Mouse (Mus musculus) CH12.LX (cell line): ENCODE results near the gene Pdzrn4. TPM values are rescaled to one million over a fixed set of nuclear protein-coding genes. Genes with fewer than 3 reads are reported as not detected.

Experiments used
- DNase-seq: peaks from one replicate; pipeline ENCODE4 v3.0.0-alpha.2; 2013; ENCODE audit errors: extremely low read depth
- H3K27ac ChIP-seq: 2 replicates; pipeline ENCODE4 v1.5.1; 2012; ENCODE audit warnings: low read depth, mild to moderate bottlenecking, control low read depth, moderate library complexity; ENCODE audit not compliant: insufficient read depth
- H3K27me3 ChIP-seq: replicated peaks from 2 replicates; pipeline ENCODE3; 2012; ENCODE audit warnings: inconsistent platforms
- H3K36me3 ChIP-seq, 2 experiments: replicated peaks in 1 of 2; 2 replicates each; pipeline versions ENCODE3 to v1.6.1; 2012; ENCODE audit warnings: inconsistent platforms in 1 of 2, low read length in 1 of 2, mild to moderate bottlenecking in 1 of 2, mixed read lengths in 1 of 2, moderate library complexity in 1 of 2; ENCODE audit not compliant: control insufficient read depth in 1 of 2, insufficient read depth in 1 of 2
- H3K4me1 ChIP-seq, 2 experiments: 2 replicates each; pipeline ENCODE4 v1.6.1; 2012; ENCODE audit warnings: inconsistent platforms in 1 of 2, moderate library complexity in 1 of 2; ENCODE audit not compliant: insufficient read depth in 2 of 2, control insufficient read depth in 1 of 2
- H3K4me2 ChIP-seq: 2 replicates; pipeline ENCODE4 v1.6.1; 2012; ENCODE audit warnings: low read depth, mild to moderate bottlenecking, control low read depth; ENCODE audit not compliant: poor library complexity, insufficient read depth, severe bottlenecking
- H3K4me3 ChIP-seq, 3 experiments: fragments of 150-350 bp in 1 of 3; sonication (generic) in 1 of 3; replicated peaks in 1 of 3; 2 replicates each; pipeline versions ENCODE3 to v1.5.1; 2011 to 2012; ENCODE audit warnings: low read depth in 2 of 3, low read length in 2 of 3, mild to moderate bottlenecking in 2 of 3, moderate library complexity in 2 of 3, control low read depth in 1 of 3, improper control_type of control experiment in 1 of 3, inconsistent platforms in 1 of 3, mixed read lengths in 1 of 3; ENCODE audit not compliant: poor library complexity in 1 of 3
- H3K79me2 ChIP-seq: replicated peaks from 2 replicates; pipeline ENCODE4 v1.6.1; 2012; ENCODE audit warnings: mild to moderate bottlenecking, moderate library complexity; ENCODE audit not compliant: control insufficient read depth, poor library complexity, insufficient read depth, severe bottlenecking; ENCODE audit errors: extremely low read depth
- H3K9ac ChIP-seq: 2 replicates; pipeline ENCODE4 v1.6.1; 2012; ENCODE audit warnings: low read depth, mild to moderate bottlenecking, control low read depth, moderate library complexity; ENCODE audit not compliant: insufficient read depth
- H3K9me3 ChIP-seq: replicated peaks from 2 replicates; pipeline ENCODE3; 2012; ENCODE audit warnings: low read length, inconsistent platforms, mixed read lengths
- CTCF ChIP-seq, 2 experiments: IDR thresholded peaks in 1 of 2; conservative IDR thresholded peaks in 1 of 2; 2 replicates each; pipeline ENCODE4 v1.5.1; 2011 to 2012; ENCODE audit warnings: low read depth in 2 of 2, low read length in 2 of 2, improper control_type of control experiment in 1 of 2, inconsistent platforms in 1 of 2, mild to moderate bottlenecking in 1 of 2, moderate library complexity in 1 of 2
- HCFC1 ChIP-seq: IDR thresholded peaks from 2 replicates; pipeline ENCODE4 v1.6.1; 2012; ENCODE audit warnings: low read depth, mild to moderate bottlenecking, inconsistent platforms, low read length, improper control_type of control experiment
- NRF1 ChIP-seq: IDR thresholded peaks from 2 replicates; pipeline ENCODE4 v1.6.1; 2014; ENCODE audit warnings: low read depth, mild to moderate bottlenecking, inconsistent platforms, low read length, improper control_type of control experiment, moderate library complexity
- PAX5 ChIP-seq: IDR thresholded peaks from 2 replicates; pipeline ENCODE4 v1.6.1; 2012; ENCODE audit warnings: low read length, inconsistent platforms, mixed read lengths
- POLR2AphosphoS2 ChIP-seq: IDR thresholded peaks from 2 replicates; pipeline ENCODE4 v1.6.1; 2011; ENCODE audit warnings: low read depth, low read length, improper control_type of control experiment
- RAD21 ChIP-seq: IDR thresholded peaks from 2 replicates; pipeline ENCODE4 v1.6.1; 2011; ENCODE audit warnings: low read depth, mild to moderate bottlenecking, low read length, improper control_type of control experiment, moderate library complexity
- RCOR1 ChIP-seq: conservative IDR thresholded peaks from 2 replicates; pipeline ENCODE4 v1.6.1; 2012; ENCODE audit warnings: low read depth, mild to moderate bottlenecking, inconsistent platforms, low read length, improper control_type of control experiment
- SMC3 ChIP-seq: IDR thresholded peaks from 2 replicates; pipeline ENCODE4 v1.6.1; 2011; ENCODE audit warnings: low read depth, low read length, improper control_type of control experiment
- UBTF ChIP-seq: IDR thresholded peaks from 2 replicates; pipeline ENCODE4 v1.6.1; 2012; ENCODE audit warnings: low read depth, mild to moderate bottlenecking, inconsistent platforms, low read length, improper control_type of control experiment, moderate library complexity
- dilution Hi-C: fragments of 300-500 bp; cut with MboI; formaldehyde crosslinking; loops from 2 replicates; pipeline ENCODE4 v1.14.3; 2020; ENCODE audit warnings: low sequenced_read_pairs; ENCODE audit not compliant: extremely low pct_unique_long_range_greater_than_20kb, extremely low pct_ligation_motif_present
- in situ Hi-C: fragments of 300-500 bp; cut with MboI; formaldehyde crosslinking; loops from 3 replicates; pipeline ENCODE4 v1.14.3; 2019; ENCODE audit warnings: low sequenced_read_pairs, low pct_ligation_motif_present, low pct_unique_long_range_greater_than_20kb, mixed read lengths
- polyA plus RNA-seq: library from polyadenylated mRNA; unstranded; fragments of >175 nt; gene quantifications from 2 replicates; pipeline ENCODE4 v1.2.1, GENCODE M21; 2012; ENCODE audit warnings: low read depth; ENCODE audit not compliant: insufficient read length
- total RNA-seq, 2 experiments: library from RNA; depleted of rRNA; stranded (reverse); fragments of 300-350 nt in 1 of 2; fragments of >200 nt in 1 of 2; gene quantifications; 2 replicates each; pipeline ENCODE4 v1.2.3; 2012 to 2014

Pdzrn4 gene
- total and polyA plus RNA-seq, 3 experiments, result not detected

DNA sequence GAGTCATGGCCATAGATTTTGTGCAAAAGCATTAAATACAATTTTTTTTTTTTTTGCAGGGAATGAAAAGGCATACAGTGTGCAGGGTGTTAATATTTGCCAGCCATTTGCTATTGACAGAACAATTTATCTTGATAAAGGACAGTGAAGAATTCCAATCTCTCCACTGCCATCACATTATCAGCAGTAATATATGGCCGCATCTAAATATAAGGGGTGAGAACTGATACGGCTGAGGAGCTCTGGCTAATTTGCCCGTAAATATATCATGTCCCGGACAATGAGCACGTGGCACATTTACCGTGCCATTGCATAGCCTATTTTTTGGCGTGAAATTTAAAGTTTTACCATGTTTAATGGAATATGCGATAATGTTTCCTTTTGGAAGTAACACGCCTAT is 128.7 kb downstream of the Pdzrn4 start:
- Histone ChIP-seq H3K36me3 (no peaks in the 10 kb centered on the region), H3K9ac (no peak overlapping the region), H3K9me3 (peaks cover 48% of the 10 kb centered on the region), H3K4me2 (no peak overlapping the region), H3K79me2 (no peaks in the 10 kb centered on the region), H3K4me3 (no peak overlapping the region), H3K27ac (no peak overlapping the region), H3K4me1 (no peaks in the 10 kb centered on the region), H3K27me3 (no peaks in the 10 kb centered on the region)
- DNase-seq, result no peak
- TF ChIP-seq PAX5, result no peak
- no peak for TF ChIP-seq HCFC1
- no peak for TF ChIP-seq UBTF
- no peak for TF ChIP-seq POLR2AphosphoS2
- dilution Hi-C loops (no loop called here), in situ Hi-C loops (no loop called here)

DNA sequence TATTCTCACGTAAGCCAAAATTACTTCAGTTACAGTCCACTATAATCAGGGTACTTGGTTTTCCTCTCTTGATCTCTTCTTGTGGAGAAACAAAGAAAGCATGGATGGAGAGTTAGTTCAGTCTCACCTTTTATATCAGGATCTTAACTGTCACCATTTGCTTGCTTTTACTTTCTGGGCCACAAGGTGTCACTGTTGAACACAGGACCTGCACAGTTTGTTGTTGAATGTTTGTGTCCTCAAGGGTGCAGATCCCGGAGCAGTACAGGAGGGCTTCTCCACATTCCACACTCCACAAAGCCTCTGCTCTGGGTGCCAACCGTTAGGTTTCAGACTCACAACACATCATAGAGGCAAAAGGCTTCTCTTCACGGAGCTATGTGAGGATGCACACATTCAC is 130.1 kb downstream of the Pdzrn4 start:
- H3K36me3 ChIP-seq, result no peaks in the 10 kb centered on the region
- no peaks in the 10 kb centered on the region for H3K79me2 ChIP-seq
- TF ChIP-seq CTCF (conservative IDR thresholded peaks at IDR 0.05 in 1 of 2, IDR thresholded peaks at IDR 0.05 in 1 of 2; ENCODE audit: low read depth in 2 of 2, low read length in 2 of 2), result peak in 1 of 2 experiments; percentile 36; a peak in 2 of 4 replicates
- TF ChIP-seq RCOR1, result no peak
- TF ChIP-seq RAD21, result peak; percentile 5
- TF ChIP-seq POLR2AphosphoS2, result no peak
- TF ChIP-seq SMC3, result peak; percentile 5; the same call in 1 of the 2 replicates
- H3K27me3 ChIP-seq, result no peaks in the 10 kb centered on the region
- no peaks in the 10 kb centered on the region for H3K4me1 ChIP-seq
- in situ Hi-C loops, result no loop called here
- H3K9ac ChIP-seq, result no peak overlapping the region
- H3K9me3 ChIP-seq, result peaks cover 43% of the 10 kb centered on the region
- no peak overlapping the region for H3K4me3 ChIP-seq
- H3K4me2 ChIP-seq, result no peak overlapping the region
- no peak overlapping the region for H3K27ac ChIP-seq
- dilution Hi-C loops, result no loop called here
- peak; percentile 4 for DNase-seq

DNA sequence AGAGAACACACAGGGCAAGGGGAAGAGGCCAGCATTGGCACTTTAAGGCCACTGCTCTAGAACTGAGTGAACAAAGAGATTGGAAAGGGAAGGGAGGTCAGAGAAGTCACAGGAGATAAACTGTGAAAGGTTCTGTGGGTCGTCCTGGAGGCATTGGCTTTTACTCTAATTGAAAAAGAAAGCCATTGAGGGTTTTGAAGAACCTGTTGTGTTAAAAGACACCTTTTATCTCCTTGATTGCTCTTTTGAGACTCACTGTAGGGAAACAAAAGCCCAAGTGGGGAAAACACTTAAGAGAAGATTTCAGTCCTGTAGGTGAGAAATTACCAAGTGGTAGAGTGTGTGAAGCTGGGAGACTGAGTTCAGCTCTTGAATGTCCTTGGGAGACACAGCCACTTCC is 146.6 kb downstream of the Pdzrn4 start:
- H3K4me3 ChIP-seq, result no peak overlapping the region
- no peak overlapping the region for H3K9ac ChIP-seq
- peaks cover 53% of the 10 kb centered on the region for H3K9me3 ChIP-seq
- no peak for DNase-seq
- dilution Hi-C loops (no loop called here), in situ Hi-C loops (no loop called here)
- no peak overlapping the region for H3K4me2 ChIP-seq
- H3K27me3 ChIP-seq, result no peaks in the 10 kb centered on the region
- TF ChIP-seq NRF1, result no peak
- no peaks in the 10 kb centered on the region for H3K79me2 ChIP-seq
- H3K36me3 ChIP-seq, result no peaks in the 10 kb centered on the region
- H3K27ac ChIP-seq, result no peak overlapping the region
- H3K4me1 ChIP-seq, result no peaks in the 10 kb centered on the region
